Mouse (Mus musculus) olfactory bulb, adult 2 months (tissue): Measurements from ENCODE around the gene Prr36.

Experiments
- CTCF ChIP-seq: fragments of 200-500 bp; IDR thresholded peaks from 2 replicates; pipeline ENCODE4 v1.5.1; 2012; ENCODE audit warnings: low read depth, mild to moderate bottlenecking, low read length, moderate library complexity; ENCODE audit not compliant: insufficient read depth
- POLR2A ChIP-seq: fragments of 200-500 bp; IDR thresholded peaks from 2 replicates; pipeline ENCODE4 v1.6.1; 2012; ENCODE audit warnings: mild to moderate bottlenecking, low read depth, low read length, moderate library complexity; ENCODE audit not compliant: insufficient read depth

DNA sequence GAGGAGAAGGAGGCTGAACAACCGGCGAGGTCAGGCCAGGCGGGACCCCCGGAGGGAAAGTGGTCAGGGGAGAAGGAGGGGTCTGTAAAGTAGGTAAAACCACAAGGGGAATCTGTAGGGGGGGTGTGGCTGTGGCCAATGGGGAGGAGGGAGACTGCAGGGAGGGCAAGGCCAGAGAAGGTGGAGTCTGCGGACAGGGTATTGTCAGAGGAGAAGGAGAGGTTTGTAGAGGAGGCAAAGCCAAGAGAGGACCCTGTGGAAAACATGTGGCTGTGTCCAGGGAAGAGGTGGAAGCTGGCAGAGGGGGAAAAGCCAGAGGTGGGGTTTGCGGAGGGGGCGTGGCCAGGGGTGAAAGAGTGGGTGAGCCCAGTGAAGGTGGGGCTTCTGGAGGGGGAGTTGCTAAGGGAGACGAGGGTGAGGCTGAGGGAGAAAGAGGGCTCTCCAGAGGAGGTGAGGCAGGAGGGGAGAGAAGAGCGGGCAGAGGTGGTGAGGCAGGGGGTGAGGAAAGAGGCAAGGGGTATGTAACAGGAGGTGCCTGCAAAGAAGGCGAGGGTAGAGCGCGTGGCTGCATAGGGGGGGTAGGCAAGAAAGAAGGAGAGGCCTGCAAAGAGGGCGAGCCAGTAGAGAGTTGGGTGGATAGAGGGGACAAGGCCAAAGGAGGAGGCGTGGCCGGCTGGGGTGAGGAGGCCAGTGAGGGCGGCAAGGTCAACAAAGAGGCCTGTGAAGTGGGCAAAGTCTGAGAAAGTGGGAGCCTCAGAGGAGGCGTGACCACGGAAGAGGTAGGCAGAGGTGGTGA, 3.9 kb downstream of the Prr36 start:
- TF ChIP-seq CTCF (no peak), POLR2A (no peak)
